Mouse (Mus musculus): ENCODE data around the gene Olfr155. TPM values are rescaled to one million over a fixed set of nuclear protein-coding genes. Genes with fewer than 3 reads are reported as not detected.

Olfr155 gene
- total RNA-seq, 2 experiments from 2014 or later = not detected

GRCm38 (mm10) chr4:43879566-43879965, 28.2 kb downstream of the Olfr155 start:
- intact Hi-C loops (cut with DNase I) = no loop called here

DNA sequence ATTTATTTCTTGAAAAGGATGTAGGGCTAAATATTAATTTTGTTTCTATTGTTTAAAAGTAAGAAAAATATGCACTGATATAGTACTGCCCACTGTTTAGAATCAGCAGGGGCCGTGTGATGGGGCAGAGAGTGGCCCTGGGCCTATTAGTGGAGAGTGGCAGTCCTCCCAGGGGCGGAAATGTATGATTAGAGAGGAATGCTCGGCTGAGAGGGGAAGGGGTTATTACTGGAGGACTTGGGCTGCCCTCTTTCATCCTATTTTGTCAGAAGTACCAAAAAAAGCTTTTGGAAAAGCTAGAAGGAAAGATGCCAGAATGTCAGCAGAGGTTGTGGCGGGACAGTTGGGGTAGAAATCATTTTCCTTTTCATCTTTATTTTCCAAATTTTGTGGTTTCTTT, 32.8 kb downstream of the Olfr155 start:
- DNase-seq = no peak

More at GRCm38 (mm10) chr4:43879566-43879965, 28.2 kb downstream of the Olfr155 start:
- DNase-seq = no peak

DNA sequence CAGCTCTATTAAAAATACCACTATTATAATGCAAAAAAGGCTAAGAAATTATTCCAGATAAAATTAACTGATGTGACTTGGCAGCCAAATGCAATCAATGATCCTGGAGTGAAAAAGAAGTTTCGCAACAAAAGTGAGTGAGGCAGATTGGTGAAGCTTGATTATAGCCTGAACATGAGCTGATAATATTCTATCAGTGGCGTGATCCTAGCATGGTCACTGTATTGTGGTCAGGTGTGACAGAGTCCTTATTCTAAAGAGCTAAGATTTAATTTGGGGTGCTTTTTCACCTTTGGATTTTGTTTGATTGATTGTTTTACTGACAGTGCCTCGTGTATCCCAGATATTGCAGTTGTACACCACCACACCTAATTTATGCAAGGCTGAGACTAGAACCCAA, 39.9 kb downstream of the Olfr155 start:
- DNase-seq = no peak
- intact Hi-C loops (cut with DNase I) = no loop called here

More for the DNA sequence above, 32.8 kb downstream of the Olfr155 start:
- intact Hi-C loops (cut with DNase I) = no loop called here

GRCm38 (mm10) chr4:43897209-43897608, 45.8 kb downstream of the Olfr155 start:
- no peak for DNase-seq
- intact Hi-C loops (cut with DNase I) = no loop called here

GRCm38 (mm10) chr4:43899197-43899596, 47.8 kb downstream of the Olfr155 start:
- intact Hi-C loops (cut with DNase I) = no loop called here
- DNase-seq = no peak

DNA sequence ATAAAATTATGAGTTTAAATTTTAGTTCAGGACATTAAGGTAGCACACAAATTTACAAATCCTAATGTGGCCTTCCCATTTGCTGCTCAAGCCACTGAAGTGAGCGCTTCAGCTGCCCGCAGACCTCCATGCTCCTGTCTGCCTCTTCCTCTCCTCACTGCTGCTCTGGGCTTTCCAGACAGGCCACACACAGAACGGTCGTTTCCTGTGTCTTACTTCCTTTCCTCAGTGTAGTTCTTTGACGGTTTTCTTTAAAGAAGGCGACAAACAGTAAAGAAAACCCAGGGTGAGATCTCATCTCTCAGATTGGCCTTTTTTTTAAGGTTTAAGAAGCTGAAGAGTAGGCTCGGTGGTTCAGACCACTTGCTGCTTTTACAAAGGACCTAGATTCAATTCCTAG, 52.3 kb downstream of the Olfr155 start:
- intact Hi-C loops (cut with DNase I) = no loop called here
- DNase-seq = no peak

DNA sequence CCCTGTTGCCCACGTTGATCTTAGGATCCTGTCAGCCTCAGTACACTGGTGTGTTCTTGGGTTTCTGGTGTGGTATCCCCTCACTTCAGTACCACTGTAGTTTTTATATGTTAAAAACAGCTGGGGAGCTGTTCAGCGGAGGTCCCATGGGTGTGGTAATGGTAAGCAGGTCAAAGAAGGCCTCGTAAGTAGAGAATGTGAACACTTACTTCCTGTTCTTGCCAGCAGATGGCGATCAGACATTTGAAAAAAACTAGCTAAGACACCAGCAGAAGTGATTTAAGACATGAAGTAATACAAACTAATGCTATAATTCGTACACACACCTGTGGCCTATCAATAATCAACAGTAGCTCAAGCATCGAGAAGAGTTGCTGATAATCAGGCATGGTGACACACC, 55.1 kb downstream of the Olfr155 start:
- DNase-seq = peak; percentile 34 to 61
- intact Hi-C loops (cut with DNase I) = loop anchor here (1.0 to 2.0 kb wide), 2 partner anchors 50 to 76 kb away; partner anchors contain the start of gene Glipr2

Other genes starting within 250 kb of the Olfr155 start
- gene Npr2, start 219.6 kb upstream of the Olfr155 start, total RNA-seq (2021) = 10 to 100 TPM; 40.6 to 43.6 TPM
- gene Spag8, start 198.0 kb upstream of the Olfr155 start, total RNA-seq (2021) = under 1 TPM; 0.22 to 0.37 TPM
- gene Hint2, start 195.1 kb upstream of the Olfr155 start, total RNA-seq (2021) = 100 to 1,000 TPM; 122 to 128 TPM
- gene Tmem8b, start 182.6 kb upstream of the Olfr155 start, total RNA-seq (2021) = 10 to 100 TPM; 16.4 TPM
- under 1 TPM; 0.10 to 0.19 TPM for gene Fam221b, start 182.4 kb upstream of the Olfr155 start, total RNA-seq (2021)
- gene Olfr70, start 150.8 kb upstream of the Olfr155 start, total RNA-seq (2021) = not detected
- gene Olfr71, start 141.3 kb upstream of the Olfr155 start, total RNA-seq (2021) = not detected
- 1 to 10 TPM; 4.7 to 5.1 TPM for gene Hrct1, start 124.4 kb upstream of the Olfr155 start, total RNA-seq (2021)
- 1 to 10 TPM; 5.0 to 6.1 TPM for gene Spaar, start 121.5 kb upstream of the Olfr155 start, total RNA-seq (2021)
- not detected for gene Olfr159, start 80.6 kb upstream of the Olfr155 start, total RNA-seq (2021)
- gene Olfr156, start 27.7 kb upstream of the Olfr155 start, total RNA-seq (2021) = not detected
- not detected for gene Olfr157, start 11.4 kb upstream of the Olfr155 start, total RNA-seq (2021)
- 10 to 100 TPM in 1 of 2 experiments, 1 to 10 TPM in 1; 8.1 to 10.1 TPM for gene Reck, start 24.0 kb downstream of the Olfr155 start, total RNA-seq (2021)
- 1 to 10 TPM; 5.5 to 8.9 TPM for gene Glipr2, start 105.8 kb downstream of the Olfr155 start, total RNA-seq (2021)
- not detected for gene Ccin, start 131.9 kb downstream of the Olfr155 start, total RNA-seq (2021)
- gene Clta, start 152.9 kb downstream of the Olfr155 start, total RNA-seq (2021) = 10 to 100 TPM; 83.0 to 91.0 TPM
- 10 to 100 TPM; 27.4 to 28.4 TPM for gene Gne, start 232.6 kb downstream of the Olfr155 start, total RNA-seq (2021)

Data from heart, postnatal 14 days (tissue).